8 mouse cellular contexts compared by ENCODE assay signal in genomic region chr7:122020273-122020666, GRCm38 (mm10). TPM values are rescaled to one million over a fixed set of nuclear protein-coding genes. Genes with fewer than 3 reads are reported as not detected.
DNase-seq lines count a peak whose midpoint lies in the region; ATAC-seq and TF ChIP-seq lines count a peak whose summit lies in the region.

No protein-coding gene starts in this region.

- H3K36me3 ChIP-seq in heart, embryonic 12.5 days, result peaks cover 5% of the 10 kb centered on the region
- H3K36me3 ChIP-seq in MEL (ENCODE audit: control insufficient read depth in 1 of 2, insufficient read depth in 2 of 2, low read length in 2 of 2), result peaks cover 0 to 26% of the 10 kb centered on the region in 2 experiments; a peak in 2 of 4 replicates
- H3K36me3 ChIP-seq in forebrain, embryonic 16.5 days (ENCODE audit: control insufficient read depth, insufficient read depth), result no peaks in the 10 kb centered on the region
- 0 out of 2 replicates have a peak, but pooled peaks cover 4% of the 10 kb centered on the region for H3K36me3 ChIP-seq in neural tube, embryonic 14.5 days (ENCODE audit: control insufficient read depth, insufficient read depth, low read length)

- TF ChIP-seq CTCF in MEL (IDR thresholded peaks at IDR 0.05 in 2 of 3, conservative IDR thresholded peaks at IDR 0.05 in 1 of 3; ENCODE audit: control insufficient read depth in 1 of 3, insufficient read depth in 1 of 3, low read depth in 2 of 3, low read length in 3 of 3, poor library complexity in 1 of 3, severe bottlenecking in 1 of 3), result no peak

- no peak for TF ChIP-seq RAD21 in MEL (IDR thresholded peaks at IDR 0.05; ENCODE audit: low read depth, low read length)

- peaks cover 30% of the 10 kb centered on the region for H3K79me2 ChIP-seq in MEL (ENCODE audit: control insufficient read depth, insufficient read depth, low read length, poor library complexity)

- H3K4me2 ChIP-seq in heart, embryonic 12.5 days, result peak overlapping the region; percentile 73
- H3K4me2 ChIP-seq in forebrain, embryonic 16.5 days (ENCODE audit: low read length), result peak overlapping the region; percentile 64
- peak overlapping the region; percentile 80 for H3K4me2 ChIP-seq in neural tube, embryonic 14.5 days (ENCODE audit: low read depth, low read length)

- TF ChIP-seq POLR2A in MEL (IDR thresholded peaks at IDR 0.05; ENCODE audit: control insufficient read depth in 1 of 2, insufficient read depth in 1 of 2, low read depth in 1 of 2, low read length in 2 of 2, poor library complexity in 1 of 2), result no peak

- peaks cover 43% of the 10 kb centered on the region for H3K4me1 ChIP-seq in heart, embryonic 12.5 days (replicated peaks)
- peaks cover 16 to 26% of the 10 kb centered on the region in 2 experiments for H3K4me1 ChIP-seq in MEL (ENCODE audit: control insufficient read depth in 1 of 2, insufficient read depth in 2 of 2, low read length in 2 of 2)
- peaks cover 24% of the 10 kb centered on the region for H3K4me1 ChIP-seq in forebrain, embryonic 16.5 days (replicated peaks; ENCODE audit: control insufficient read depth, insufficient read depth, low read length)
- H3K4me1 ChIP-seq in neural tube, embryonic 14.5 days (ENCODE audit: control insufficient read depth, insufficient read depth, low read length), result peaks cover 21% of the 10 kb centered on the region

- peak overlapping the region; percentile 77 for H3K9ac ChIP-seq in heart, embryonic 12.5 days
- peak overlapping the region; percentile 87 for H3K9ac ChIP-seq in MEL (ENCODE audit: control insufficient read depth, low read depth, low read length, poor library complexity, severe bottlenecking)
- H3K9ac ChIP-seq in forebrain, embryonic 16.5 days (replicated peaks; ENCODE audit: low read depth, low read length), result peak overlapping the region; percentile 79
- H3K9ac ChIP-seq in neural tube, embryonic 14.5 days (replicated peaks; ENCODE audit: low read depth, low read length), result peak overlapping the region; percentile 71

- DNase-seq in heart, adult 18-20 months, result no peak
- DNase-seq in MEL (ENCODE audit: low read depth, low spot score), result no peak
- DNase-seq in liver, result peak; percentile 14
- no peak for DNase-seq in frontal cortex, postnatal 36 days (ENCODE audit: low spot score in 2 of 2)

- H3K27me3 ChIP-seq in heart, embryonic 12.5 days (replicated peaks), result no peaks in the 10 kb centered on the region
- H3K27me3 ChIP-seq in MEL (ENCODE audit: control insufficient read depth in 1 of 2, insufficient read depth in 2 of 2, low read length in 2 of 2), result no peaks in the 10 kb centered on the region
- no peaks in the 10 kb centered on the region for H3K27me3 ChIP-seq in forebrain, embryonic 16.5 days (replicated peaks; ENCODE audit: control insufficient read depth, insufficient read depth, low read length)
- no peaks in the 10 kb centered on the region; the same call in 1 of the 2 replicates for H3K27me3 ChIP-seq in neural tube, embryonic 14.5 days (ENCODE audit: control insufficient read depth, insufficient read depth, low read length)

- no peaks in the 10 kb centered on the region for H3K9me3 ChIP-seq in heart, embryonic 12.5 days (replicated peaks)
- H3K9me3 ChIP-seq in MEL (replicated peaks; ENCODE audit: insufficient read depth, low read length), result no peaks in the 10 kb centered on the region
- H3K9me3 ChIP-seq in forebrain, embryonic 16.5 days (ENCODE audit: control insufficient read depth, low read length), result no peaks in the 10 kb centered on the region
- H3K9me3 ChIP-seq in neural tube, embryonic 14.5 days (ENCODE audit: control insufficient read depth, low read length), result no peaks in the 10 kb centered on the region

- peak overlapping the region; percentile 64 for H3K4me3 ChIP-seq in heart, embryonic 12.5 days
- H3K4me3 ChIP-seq in MEL (ENCODE audit: control insufficient read depth in 1 of 2, insufficient read depth in 1 of 2, low read depth in 2 of 2, low read length in 2 of 2), result peak overlapping the region; percentile 59 to 86
- peak overlapping the region; percentile 77 for H3K4me3 ChIP-seq in forebrain, embryonic 16.5 days (replicated peaks; ENCODE audit: low read length)
- peak overlapping the region; percentile 88 for H3K4me3 ChIP-seq in neural tube, embryonic 14.5 days (ENCODE audit: low read depth, low read length)

- 1% methylated on average over 6 of the region's 6 CpGs for WGBS in heart, embryonic 12.5 days
- 2% methylated on average over 6 of the region's 6 CpGs for WGBS in forebrain, embryonic 16.5 days
- WGBS in neural tube, embryonic 14.5 days, result 3% methylated on average over 6 of the region's 6 CpGs

- TF ChIP-seq EP300 in MEL (IDR thresholded peaks at IDR 0.05; ENCODE audit: low read depth in 1 of 2, low read length in 2 of 2), result no peak

- peak; percentile 7; the same call in 1 of the 2 replicates for ATAC-seq in heart, embryonic 12.5 days (ENCODE audit: insufficient number of reproducible peaks, low FRiP score)
- ATAC-seq in forebrain, embryonic 16.5 days, result peak; percentile 56
- peak; percentile 59 for ATAC-seq in neural tube, embryonic 14.5 days (ENCODE audit: low read depth)
- no peak; the same call in 1 of the 2 replicates for ATAC-seq in erythroid progenitor cell, adult 5-6 weeks (replicated peaks; ENCODE audit: low FRiP score, poor library complexity, severe bottlenecking)

- peak overlapping the region; percentile 77 for H3K27ac ChIP-seq in heart, embryonic 12.5 days (ENCODE audit: poor library complexity, severe bottlenecking)
- peak overlapping the region; percentile 57 for H3K27ac ChIP-seq in MEL (ENCODE audit: control insufficient read depth, low read depth, low read length)
- H3K27ac ChIP-seq in forebrain, embryonic 16.5 days (ENCODE audit: low read length), result peak overlapping the region; percentile 86
- H3K27ac ChIP-seq in neural tube, embryonic 14.5 days (ENCODE audit: low read depth, low read length), result peak overlapping the region; percentile 92

TF ChIP-seq in MEL, 35 proteins besides CTCF, POLR2A, EP300 and RAD21 (continues in another document):
- TF ChIP-seq HCFC1 (IDR thresholded peaks at IDR 0.05; ENCODE audit: low read depth, low read length) (no peak), ZMIZ1 (IDR thresholded peaks at IDR 0.05; ENCODE audit: low read depth, low read length) (no peak), NRF1 (IDR thresholded peaks at IDR 0.05; ENCODE audit: insufficient read depth, low read depth, low read length, poor library complexity, severe bottlenecking) (no peak), ZC3H11A (IDR thresholded peaks at IDR 0.05; ENCODE audit: low read depth, low read length) (no peak), MYC (IDR thresholded peaks at IDR 0.05; ENCODE audit: low read depth, low read length) (no peak), POLR2AphosphoS5 (IDR thresholded peaks at IDR 0.05; ENCODE audit: borderline replicate concordance, low read depth, low read length) (no peak)

RNA-seq across cellular contexts. Expression of gene Gga2, which starts 0.8 kb away (rescaled TPM):
- 98.0 and 99.4 TPM in 2 replicates for polyA plus RNA-seq in heart, embryonic 12.5 days (2016; fragmentation: Nextera tagmentation; extraction: Ambion mirVana)
- total RNA-seq in heart, adult 18-20 months (2021), result 10 to 100 TPM; 36.1 to 36.3 TPM
- total RNA-seq in MEL (2012; rRNA removed), result 30.1 and 35.2 TPM in 2 replicates
- 10 to 100 TPM; 29.5 to 95.3 TPM for polyA plus RNA-seq in MEL (2012; ENCODE audit: insufficient read depth in 1 of 2, insufficient read length in 2 of 2, low read depth in 1 of 2, low replicate concordance in 2 of 2, missing spikeins in 1 of 2)
- 67.0 and 69.0 TPM in 2 replicates for polyA plus RNA-seq in forebrain, embryonic 16.5 days (2015; fragmentation: Nextera tagmentation; extraction: Ambion mirVana)
- 25.7 and 46.6 TPM in 2 replicates for polyA plus RNA-seq in neural tube, embryonic 14.5 days (2014; fragmentation: Nextera tagmentation; extraction: Ambion mirVana)
- total RNA-seq in erythroid progenitor cell, adult 5-6 weeks (2015; ENCODE audit: low replicate concordance), result 6.3 and 7.6 TPM in 2 replicates
- 4.9 and 7.2 TPM in 2 replicates for total RNA-seq in erythroid progenitor cell, adult 5-6 weeks (2017; ENCODE audit: low replicate concordance)

RNA-seq across cellular contexts. Expression of gene Cog7, which starts 38.8 kb away (rescaled TPM):
- 18.1 and 18.8 TPM in 2 replicates for polyA plus RNA-seq in heart, embryonic 12.5 days (2016; fragmentation: Nextera tagmentation; extraction: Ambion mirVana)
- total RNA-seq in heart, adult 18-20 months (2021), result 10 to 100 TPM; 17.3 to 19.3 TPM
- total RNA-seq in MEL (2012; rRNA removed), result 17.1 and 17.7 TPM in 2 replicates
- 10 to 100 TPM in 1 of 2 experiments, not detected in 1; 21.2 TPM for polyA plus RNA-seq in MEL (2012; ENCODE audit: insufficient read depth in 1 of 2, insufficient read length in 2 of 2, low read depth in 1 of 2, low replicate concordance in 2 of 2, missing spikeins in 1 of 2)
- polyA plus RNA-seq in forebrain, embryonic 16.5 days (2015; fragmentation: Nextera tagmentation; extraction: Ambion mirVana), result 19.8 and 25.9 TPM in 2 replicates
- 27.3 and 30.1 TPM in 2 replicates for polyA plus RNA-seq in neural tube, embryonic 14.5 days (2014; fragmentation: Nextera tagmentation; extraction: Ambion mirVana)
- total RNA-seq in erythroid progenitor cell, adult 5-6 weeks (2015; ENCODE audit: low replicate concordance), result 4.2 and 6.1 TPM in 2 replicates
- 1.7 and 4.4 TPM in 2 replicates for total RNA-seq in erythroid progenitor cell, adult 5-6 weeks (2017; ENCODE audit: low replicate concordance)

RNA-seq across cellular contexts. Expression of gene Ubfd1, which starts 46.7 kb away (rescaled TPM):
- 73.5 and 75.0 TPM in 2 replicates for polyA plus RNA-seq in heart, embryonic 12.5 days (2016; fragmentation: Nextera tagmentation; extraction: Ambion mirVana)
- 10 to 100 TPM; 36.1 to 41.1 TPM for total RNA-seq in heart, adult 18-20 months (2021)
- total RNA-seq in MEL (2012; rRNA removed), result 29.2 and 31.2 TPM in 2 replicates
- polyA plus RNA-seq in MEL (2012; ENCODE audit: insufficient read depth in 1 of 2, insufficient read length in 2 of 2, low read depth in 1 of 2, low replicate concordance in 2 of 2, missing spikeins in 1 of 2), result 10 to 100 TPM in 1 of 2 experiments, not detected in 1; 33.8 TPM
- polyA plus RNA-seq in forebrain, embryonic 16.5 days (2015; fragmentation: Nextera tagmentation; extraction: Ambion mirVana), result 63.8 and 65.6 TPM in 2 replicates
- 98.4 and 102 TPM in 2 replicates for polyA plus RNA-seq in neural tube, embryonic 14.5 days (2014; fragmentation: Nextera tagmentation; extraction: Ambion mirVana)
- total RNA-seq in erythroid progenitor cell, adult 5-6 weeks (2015; ENCODE audit: low replicate concordance), result 11.2 and 13.0 TPM in 2 replicates
- total RNA-seq in erythroid progenitor cell, adult 5-6 weeks (2017; ENCODE audit: low replicate concordance), result 1.7 and 10.4 TPM in 2 replicates

RNA-seq across cellular contexts. Expression of gene Ears2, which starts 46.8 kb away (rescaled TPM):
- polyA plus RNA-seq in heart, embryonic 12.5 days (2016; fragmentation: Nextera tagmentation; extraction: Ambion mirVana), result 24.7 and 25.0 TPM in 2 replicates
- 10 to 100 TPM; 12.3 to 13.4 TPM for total RNA-seq in heart, adult 18-20 months (2021)
- 8.8 and 9.9 TPM in 2 replicates for total RNA-seq in MEL (2012; rRNA removed)
- polyA plus RNA-seq in MEL (2012; ENCODE audit: insufficient read depth in 1 of 2, insufficient read length in 2 of 2, low read depth in 1 of 2, low replicate concordance in 2 of 2, missing spikeins in 1 of 2), result 10 to 100 TPM in 1 of 2 experiments, not detected in 1; 12.8 TPM
- 10.9 and 12.1 TPM in 2 replicates for polyA plus RNA-seq in forebrain, embryonic 16.5 days (2015; fragmentation: Nextera tagmentation; extraction: Ambion mirVana)
- polyA plus RNA-seq in neural tube, embryonic 14.5 days (2014; fragmentation: Nextera tagmentation; extraction: Ambion mirVana), result 10.7 and 11.2 TPM in 2 replicates
- total RNA-seq in erythroid progenitor cell, adult 5-6 weeks (2015; ENCODE audit: low replicate concordance), result 0.72 TPM in 1 of 2 replicates, not detected in the other
- 0.15 and 0.90 TPM in 2 replicates for total RNA-seq in erythroid progenitor cell, adult 5-6 weeks (2017; ENCODE audit: low replicate concordance)
